Mouse (Mus musculus): Measurements from ENCODE around the gene Smoc2. TPM values are rescaled to one million over a fixed set of nuclear protein-coding genes. Genes with fewer than 3 reads are reported as not detected.

The Smoc2 gene
- total and polyA plus RNA-seq, 3 experiments, result not detected

DNA sequence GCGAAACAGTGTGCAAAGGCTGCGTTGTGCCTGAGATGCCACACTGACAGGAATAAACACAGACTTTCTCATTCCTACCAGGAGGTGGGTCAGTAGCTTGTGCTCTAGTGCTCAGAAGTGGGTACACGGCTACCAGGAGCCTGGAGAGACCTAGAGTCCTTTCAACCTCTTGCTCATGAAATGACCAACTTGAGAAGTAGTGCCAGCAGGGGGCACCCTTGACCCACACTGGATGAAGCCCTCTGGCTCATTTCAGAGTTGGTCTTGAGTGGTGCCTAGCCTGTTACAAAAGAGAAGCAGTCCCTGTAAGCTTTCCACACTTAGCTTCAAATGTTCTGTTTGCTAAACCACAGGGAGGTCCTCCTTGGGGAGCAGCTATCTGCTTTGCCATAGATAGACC, 46.7 kb upstream of the Smoc2 start:
- H3K4me3 ChIP-seq (ENCODE audit: control insufficient read depth in 1 of 2, insufficient read depth in 1 of 2, low read depth in 2 of 2, low read length in 2 of 2), result no peak overlapping the region
- no peak overlapping the region for H3K27ac ChIP-seq (ENCODE audit: control insufficient read depth, low read depth, low read length)
- H3K9ac ChIP-seq (ENCODE audit: control insufficient read depth, low read depth, low read length, poor library complexity, severe bottlenecking), result no peak overlapping the region
- H3K36me3 ChIP-seq (ENCODE audit: control insufficient read depth in 1 of 2, insufficient read depth in 2 of 2, low read length in 2 of 2), result no peaks in the 10 kb centered on the region
- DNase-seq (ENCODE audit: low read depth, low spot score), result peak; percentile 2
- no peak for TF ChIP-seq BHLHE40 (IDR thresholded peaks at IDR 0.05; ENCODE audit: borderline replicate concordance, low read depth, low read length)
- TF ChIP-seq CTCF (IDR thresholded peaks at IDR 0.05 in 2 of 3, conservative IDR thresholded peaks at IDR 0.05 in 1 of 3; ENCODE audit: control insufficient read depth in 1 of 3, insufficient read depth in 1 of 3, low read depth in 2 of 3, low read length in 3 of 3, poor library complexity in 1 of 3, severe bottlenecking in 1 of 3), result peak in 1 of 3 experiments; percentile 11; a peak in 1 of 6 replicates
- H3K4me1 ChIP-seq (ENCODE audit: control insufficient read depth in 1 of 2, insufficient read depth in 2 of 2, low read length in 2 of 2), result no peaks in the 10 kb centered on the region
- no peaks in the 10 kb centered on the region for H3K27me3 ChIP-seq (ENCODE audit: control insufficient read depth in 1 of 2, insufficient read depth in 2 of 2, low read length in 2 of 2)
- no peaks in the 10 kb centered on the region for H3K79me2 ChIP-seq (ENCODE audit: control insufficient read depth, insufficient read depth, low read length, poor library complexity)
- H3K9me3 ChIP-seq (replicated peaks; ENCODE audit: insufficient read depth, low read length), result no peaks in the 10 kb centered on the region

- Histone ChIP-seq H3K27ac (ENCODE audit: control insufficient read depth, low read depth, low read length) (no peak overlapping the region), H3K79me2 (ENCODE audit: control insufficient read depth, insufficient read depth, low read length, poor library complexity) (no peaks in the 10 kb centered on the region), H3K4me1 (ENCODE audit: control insufficient read depth in 1 of 2, insufficient read depth in 2 of 2, low read length in 2 of 2) (no peaks in the 10 kb centered on the region), H3K9me3 (replicated peaks; ENCODE audit: insufficient read depth, low read length) (no peaks in the 10 kb centered on the region), H3K4me3 (ENCODE audit: control insufficient read depth in 1 of 2, insufficient read depth in 1 of 2, low read depth in 2 of 2, low read length in 2 of 2) (no peak overlapping the region), H3K9ac (ENCODE audit: control insufficient read depth, low read depth, low read length, poor library complexity, severe bottlenecking) (no peak overlapping the region), H3K27me3 (ENCODE audit: control insufficient read depth in 1 of 2, insufficient read depth in 2 of 2, low read length in 2 of 2) (no peaks in the 10 kb centered on the region), H3K36me3 (ENCODE audit: control insufficient read depth in 1 of 2, insufficient read depth in 2 of 2, low read length in 2 of 2) (no peaks in the 10 kb centered on the region)
- TF ChIP-seq EP300 (IDR thresholded peaks at IDR 0.05; ENCODE audit: low read depth in 1 of 2, low read length in 2 of 2) (no peak), ZKSCAN1 (IDR thresholded peaks at IDR 0.05; ENCODE audit: low read depth, low read length) (no peak), MEF2A (IDR thresholded peaks at IDR 0.05; ENCODE audit: extremely low read depth, insufficient replicate concordance, low read depth, low read length, poor library complexity, severe bottlenecking) (no peak), BHLHE40 (IDR thresholded peaks at IDR 0.05; ENCODE audit: borderline replicate concordance, low read depth, low read length) (no peak), UBTF (IDR thresholded peaks at IDR 0.05; ENCODE audit: borderline replicate concordance, insufficient read depth, low read depth, low read length) (no peak), MAX (IDR thresholded peaks at IDR 0.05; ENCODE audit: low read length) (no peak), ZC3H11A (IDR thresholded peaks at IDR 0.05; ENCODE audit: low read depth, low read length) (no peak), NRF1 (IDR thresholded peaks at IDR 0.05; ENCODE audit: insufficient read depth, low read depth, low read length, poor library complexity, severe bottlenecking) (no peak), MYB (IDR thresholded peaks at IDR 0.05; ENCODE audit: low read depth, low read length) (no peak), USF1 (IDR thresholded peaks at IDR 0.05; ENCODE audit: low read depth, low read length) (no peak), MAZ (IDR thresholded peaks at IDR 0.05; ENCODE audit: low read depth, low read length) (no peak), KAT2A (conservative IDR thresholded peaks at IDR 0.05; ENCODE audit: low read depth, low read length) (no peak), RAD21 (IDR thresholded peaks at IDR 0.05; ENCODE audit: low read depth, low read length) (no peak), GATA1 (IDR thresholded peaks at IDR 0.05; ENCODE audit: low read depth, low read length) (no peak), JUND (IDR thresholded peaks at IDR 0.05; ENCODE audit: low read depth, low read length) (no peak), CTCF (IDR thresholded peaks at IDR 0.05 in 2 of 3, conservative IDR thresholded peaks at IDR 0.05 in 1 of 3; ENCODE audit: control insufficient read depth in 1 of 3, insufficient read depth in 1 of 3, low read depth in 2 of 3, low read length in 3 of 3, poor library complexity in 1 of 3, severe bottlenecking in 1 of 3) (no peak), ZMIZ1 (IDR thresholded peaks at IDR 0.05; ENCODE audit: low read depth, low read length) (no peak)
- no peak for DNase-seq (ENCODE audit: low read depth, low spot score)
Measured at GRCm38 (mm10) chr17:14233658-14234057, 45.6 kb upstream of the Smoc2 start.

Measured in MEL (cell line).